Mouse (Mus musculus) embryonic facial prominence, embryonic 15.5 days (tissue): ENCODE results near the gene Cyp2f2. TPM values are rescaled to one million over a fixed set of nuclear protein-coding genes. Genes with fewer than 3 reads are reported as not detected.

Source experiments
- ATAC-seq: fragments of 200-750 bp; cut with Nextera tagmentation; 2 replicates; pipeline ENCODE4 v1.8.0; 2017; ENCODE audit warnings: low read depth, moderate TSS enrichment; ENCODE audit not compliant: insufficient number of reproducible peaks, low FRiP score, low TSS enrichment
- H3K27ac ChIP-seq: fragments of 300-500 bp; sonication (generic); replicated peaks from 2 replicates; pipeline ENCODE4 v1.5.1; 2015; ENCODE audit warnings: mild to moderate bottlenecking, inconsistent platforms
- H3K27me3 ChIP-seq: fragments of 300-500 bp; sonication (generic); 2 replicates; pipeline ENCODE4 v1.6.1; 2015; ENCODE audit warnings: inconsistent platforms
- H3K36me3 ChIP-seq: fragments of 300-500 bp; sonication (generic); 2 replicates; pipeline ENCODE4 v1.6.1; 2015; ENCODE audit warnings: mild to moderate bottlenecking, inconsistent platforms
- H3K4me1 ChIP-seq: fragments of 300-500 bp; sonication (generic); 2 replicates; pipeline ENCODE4 v1.6.1; 2015; ENCODE audit warnings: inconsistent platforms
- H3K4me2 ChIP-seq: fragments of 300-500 bp; sonication (generic); replicated peaks from 2 replicates; pipeline ENCODE4 v1.6.1; 2015; ENCODE audit warnings: mild to moderate bottlenecking, inconsistent platforms
- H3K4me3 ChIP-seq: fragments of 300-500 bp; sonication (generic); replicated peaks from 2 replicates; pipeline ENCODE4 v1.5.1; 2015; ENCODE audit warnings: mild to moderate bottlenecking, inconsistent platforms
- H3K9ac ChIP-seq: fragments of 300-500 bp; sonication (generic); 2 replicates; pipeline ENCODE4 v1.6.1; 2015; ENCODE audit warnings: inconsistent platforms
- H3K9me3 ChIP-seq: fragments of 300-500 bp; sonication (generic); replicated peaks from 2 replicates; pipeline ENCODE4 v1.6.1; 2016; ENCODE audit warnings: inconsistent platforms
- WGBS: fragments of 180-500 bp; shearing (Covaris S2); methylation state at CpG from one replicate; pipeline ENCODE4 v1.1.7; 2015; 5-methylcytosine and 5-hydroxymethylcytosine counted together
- polyA plus RNA-seq: library from polyadenylated mRNA; unstranded; fragments of >200 nt; fragmentation: Nextera tagmentation; extraction: Ambion mirVana; gene quantifications from 2 replicates; pipeline ENCODE4 v1.2.1, GENCODE M21; 2015

Gene Cyp2f2
- polyA plus RNA-seq, 1 experiment from 2014 or later, result 102 TPM

DNA sequence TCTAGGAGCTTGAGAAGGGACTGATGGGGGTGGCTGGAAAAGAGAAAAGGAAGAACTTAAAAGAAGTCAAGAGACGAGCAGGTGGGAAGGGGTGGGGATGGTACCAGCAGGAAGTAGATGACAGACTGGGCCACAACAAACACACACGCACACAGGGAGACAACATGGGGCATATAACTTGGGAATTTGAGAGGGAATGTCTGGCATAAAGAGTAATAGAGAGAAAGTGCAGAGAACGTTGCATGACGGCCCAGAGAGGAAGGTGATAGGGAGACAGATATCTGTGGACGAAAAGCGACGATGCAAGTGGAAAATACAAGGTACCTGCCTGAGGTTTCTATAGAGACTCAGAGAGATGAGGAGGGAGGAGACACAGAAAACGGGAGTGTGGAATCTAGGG is 46.0 kb downstream of the Cyp2f2 start:
- no peaks in the 10 kb centered on the region for H3K9me3 ChIP-seq
- no peaks in the 10 kb centered on the region for H3K27me3 ChIP-seq
- peak overlapping the region; percentile 97 for H3K27ac ChIP-seq
- WGBS, result 1% methylated on average over 8 of the region's 8 CpGs
- H3K9ac ChIP-seq, result peak overlapping the region; percentile 43
- peak overlapping the region; percentile 60 for H3K4me3 ChIP-seq
- peak overlapping the region; percentile 70 for H3K4me2 ChIP-seq
- ATAC-seq, result no peak
- H3K36me3 ChIP-seq, result peaks cover 17% of the 10 kb centered on the region
- peaks cover 65% of the 10 kb centered on the region for H3K4me1 ChIP-seq

- Histone ChIP-seq H3K4me2 (peak overlapping the region; percentile 70), H3K9ac (peak overlapping the region; percentile 43), H3K4me1 (peaks cover 59% of the 10 kb centered on the region), H3K4me3 (peak overlapping the region; percentile 60), H3K9me3 (no peaks in the 10 kb centered on the region), H3K36me3 (peaks cover 17% of the 10 kb centered on the region), H3K27ac (peak overlapping the region; percentile 97), H3K27me3 (no peaks in the 10 kb centered on the region)
- WGBS, result under 1% methylated on average over 38 of the region's 43 CpGs
- ATAC-seq, result peak; percentile 77
These were observed 46.5 kb downstream of the Cyp2f2 start for GRCm38 (mm10) chr7:27166229-27166613.

- H3K27me3 ChIP-seq, result no peaks in the 10 kb centered on the region
- H3K27ac ChIP-seq, result peak within 1 kb of the TSS; percentile 97
- peaks cover 19% of the 10 kb centered on the region for H3K36me3 ChIP-seq
- no peaks in the 10 kb centered on the region for H3K9me3 ChIP-seq
- peak; percentile 87 for ATAC-seq
- peak within 1 kb of the TSS; percentile 70 for H3K4me2 ChIP-seq
- H3K4me1 ChIP-seq, result peaks cover 53% of the 10 kb centered on the region
- under 1% methylated on average over 61 of the region's 61 CpGs for WGBS
- H3K9ac ChIP-seq, result peak within 1 kb of the TSS; percentile 43
- H3K4me3 ChIP-seq, result peak within 1 kb of the TSS; percentile 60
These were observed 47.1 kb downstream of the Cyp2f2 start, which contains the start of gene Egln2 for GRCm38 (mm10) chr7:27166614-27167474. Gene Egln2 (minus strand): TSS chr7:27166802.

DNA sequence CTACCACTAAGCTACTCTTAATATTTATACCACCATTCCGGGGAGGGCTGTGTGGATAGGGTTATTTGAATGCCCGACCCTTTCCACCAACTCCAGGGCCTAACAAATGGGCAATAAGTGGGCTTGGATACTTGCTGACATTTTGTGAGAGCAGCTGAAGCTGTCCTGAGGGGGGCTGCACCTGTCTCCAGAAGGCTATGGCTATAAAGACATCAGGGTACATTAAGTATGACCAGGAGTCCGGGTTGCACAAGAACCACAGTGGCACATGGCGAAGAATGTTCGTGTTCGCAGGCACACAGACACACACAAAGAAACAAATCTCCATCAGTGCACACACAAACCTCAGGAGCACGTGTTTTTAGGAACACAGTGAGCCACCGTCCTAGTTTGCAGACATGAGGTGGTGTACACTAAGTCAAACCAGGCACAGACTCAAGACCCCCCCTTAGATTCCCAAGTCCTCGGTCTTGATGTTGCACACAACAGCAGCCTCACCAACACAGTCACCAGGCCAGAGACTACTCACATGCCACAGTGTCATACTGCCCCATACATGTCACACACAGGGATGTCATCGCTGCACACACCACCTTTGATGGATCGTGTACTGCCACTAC is 47.9 kb downstream of the Cyp2f2 start:
- Histone ChIP-seq H3K4me1 (peaks cover 46% of the 10 kb centered on the region), H3K27ac (peak overlapping the region; percentile 97), H3K9me3 (no peaks in the 10 kb centered on the region), H3K36me3 (peaks cover 26% of the 10 kb centered on the region), H3K4me2 (peak overlapping the region; percentile 70), H3K9ac (peak overlapping the region; percentile 31), H3K4me3 (peak overlapping the region; percentile 60), H3K27me3 (no peaks in the 10 kb centered on the region)
- no peak for ATAC-seq
- 67% methylated on average over 11 of the region's 11 CpGs for WGBS

DNA sequence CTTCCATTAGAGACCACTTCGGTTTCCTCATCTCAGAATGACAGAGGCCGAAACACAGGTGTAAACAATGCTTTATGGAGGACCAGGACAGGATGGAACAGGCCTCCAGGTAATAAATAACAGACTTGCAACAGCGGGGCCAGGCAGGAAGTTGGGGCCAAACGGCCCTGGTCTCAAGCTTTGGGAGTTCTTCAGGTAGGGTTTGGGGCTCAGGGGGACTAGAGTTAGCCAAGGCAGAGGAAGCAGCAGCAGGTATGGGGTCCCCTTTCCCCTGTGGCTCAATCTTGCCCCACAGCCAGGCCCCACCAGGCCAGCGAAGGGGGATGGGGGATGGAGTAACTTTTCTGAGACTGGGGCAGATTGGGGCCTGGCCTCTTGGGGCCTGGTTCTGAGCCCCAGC is 48.7 kb downstream of the Cyp2f2 start:
- no peaks in the 10 kb centered on the region for H3K9me3 ChIP-seq
- H3K27me3 ChIP-seq, result no peaks in the 10 kb centered on the region
- no peak overlapping the region for H3K4me3 ChIP-seq
- 89% methylated on average over 5 of the region's 5 CpGs for WGBS
- H3K4me1 ChIP-seq, result peaks cover 38% of the 10 kb centered on the region
- peaks cover 33% of the 10 kb centered on the region for H3K36me3 ChIP-seq
- no peak overlapping the region for H3K9ac ChIP-seq
- H3K4me2 ChIP-seq, result no peak overlapping the region
- no peak for ATAC-seq
- H3K27ac ChIP-seq, result no peak overlapping the region

- Histone ChIP-seq H3K4me3 (no peak overlapping the region), H3K36me3 (peaks cover 44% of the 10 kb centered on the region)
- 91% methylated on average over 3 of the region's 3 CpGs for WGBS
These were observed 51.3 kb downstream of the Cyp2f2 start for GRCm38 (mm10) chr7:27170981-27171380.

DNA sequence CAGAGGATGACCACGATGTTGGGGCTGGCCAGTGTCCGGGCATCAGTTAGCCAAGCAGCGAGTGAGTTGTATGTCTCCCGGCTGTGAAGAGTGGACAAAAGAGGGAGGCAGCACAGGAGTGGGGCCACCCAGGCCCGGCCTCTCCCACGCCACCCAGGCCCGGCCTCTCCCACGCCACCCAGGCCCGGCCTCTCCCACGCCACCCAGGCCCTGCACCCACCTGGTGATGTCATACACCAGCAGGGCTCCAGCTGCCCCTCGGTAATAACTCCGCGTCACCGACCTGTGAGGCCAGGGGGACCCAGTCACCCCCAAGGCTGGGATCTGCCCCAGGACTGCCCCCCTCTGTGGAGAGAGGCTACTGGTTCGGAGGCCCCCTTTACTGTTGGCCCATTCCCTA is 54.8 kb downstream of the Cyp2f2 start:
- Histone ChIP-seq H3K9ac (no peak overlapping the region), H3K27me3 (no peaks in the 10 kb centered on the region), H3K4me3 (no peak overlapping the region), H3K4me2 (no peak overlapping the region), H3K4me1 (peaks cover 7% of the 10 kb centered on the region), H3K27ac (no peak overlapping the region), H3K9me3 (no peaks in the 10 kb centered on the region), H3K36me3 (peaks cover 44% of the 10 kb centered on the region)
- ATAC-seq, result no peak
- 93% methylated on average over 15 of the region's 15 CpGs for WGBS

More at GRCm38 (mm10) chr7:27170981-27171380, 51.3 kb downstream of the Cyp2f2 start:
- H3K4me2 ChIP-seq, result no peak overlapping the region
- H3K9ac ChIP-seq, result no peak overlapping the region
- no peaks in the 10 kb centered on the region for H3K9me3 ChIP-seq
- no peak overlapping the region for H3K27ac ChIP-seq
- ATAC-seq, result no peak
- H3K4me1 ChIP-seq, result peaks cover 13% of the 10 kb centered on the region
- H3K27me3 ChIP-seq, result no peaks in the 10 kb centered on the region

DNA sequence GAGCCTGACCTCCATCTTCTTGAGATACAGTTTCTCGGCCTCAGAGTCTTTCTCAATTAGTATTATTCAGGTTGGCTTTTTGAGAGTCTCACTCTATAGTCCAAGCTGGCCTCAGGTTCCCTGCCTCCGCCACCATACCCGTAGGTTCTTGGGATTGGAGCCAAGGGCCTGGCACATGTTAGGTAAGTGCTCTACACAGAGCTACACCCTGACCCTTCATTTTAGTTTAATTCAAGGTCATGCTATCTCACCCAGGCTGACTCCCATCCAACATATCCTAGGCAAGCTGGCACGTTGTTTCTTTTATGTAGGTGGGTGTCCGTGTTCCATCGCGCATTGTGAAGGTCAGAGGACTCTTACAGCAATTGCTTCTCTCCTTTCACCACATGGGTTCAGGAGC is 55.2 kb downstream of the Cyp2f2 start:
- no peak for ATAC-seq
- H3K4me3 ChIP-seq, result no peak overlapping the region
- no peak overlapping the region for H3K27ac ChIP-seq
- 95% methylated on average over 7 of the region's 7 CpGs for WGBS
- no peaks in the 10 kb centered on the region for H3K9me3 ChIP-seq
- no peak overlapping the region for H3K9ac ChIP-seq
- peaks cover 7% of the 10 kb centered on the region for H3K4me1 ChIP-seq
- no peak overlapping the region for H3K4me2 ChIP-seq
- H3K36me3 ChIP-seq, result peaks cover 44% of the 10 kb centered on the region
- no peaks in the 10 kb centered on the region for H3K27me3 ChIP-seq

DNA sequence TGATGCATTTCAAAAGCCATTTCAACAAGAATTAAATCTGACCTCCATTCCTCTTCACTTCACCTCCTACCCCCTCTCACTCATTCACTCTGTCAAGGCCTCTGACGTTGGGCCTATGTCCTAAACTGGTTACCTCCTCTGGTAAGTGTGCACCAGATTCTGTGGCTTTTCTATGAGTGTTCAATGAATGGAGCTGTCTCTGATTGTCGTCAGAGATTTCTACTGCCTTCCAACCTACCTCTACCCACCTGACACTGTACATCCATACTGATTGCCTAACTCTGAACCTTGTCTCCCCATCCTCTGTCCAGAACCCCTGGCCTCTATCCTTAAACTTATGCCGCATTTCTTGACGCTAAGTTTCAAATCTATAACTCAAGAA is 58.2 kb downstream of the Cyp2f2 start:
- peak overlapping the region; percentile 74 for H3K4me3 ChIP-seq
- H3K36me3 ChIP-seq, result peaks cover 24% of the 10 kb centered on the region
- WGBS, result 18% methylated on average over 4 of the region's 4 CpGs
- H3K9ac ChIP-seq, result 0 out of 2 replicates have a peak overlapping the region, but pooled peaks have one; percentile 47
- H3K4me2 ChIP-seq, result peak overlapping the region; percentile 57
- H3K9me3 ChIP-seq, result no peaks in the 10 kb centered on the region
- peak overlapping the region; percentile 98 for H3K27ac ChIP-seq
- no peaks in the 10 kb centered on the region for H3K27me3 ChIP-seq
- peaks cover 7% of the 10 kb centered on the region for H3K4me1 ChIP-seq
- ATAC-seq, result no peak

DNA sequence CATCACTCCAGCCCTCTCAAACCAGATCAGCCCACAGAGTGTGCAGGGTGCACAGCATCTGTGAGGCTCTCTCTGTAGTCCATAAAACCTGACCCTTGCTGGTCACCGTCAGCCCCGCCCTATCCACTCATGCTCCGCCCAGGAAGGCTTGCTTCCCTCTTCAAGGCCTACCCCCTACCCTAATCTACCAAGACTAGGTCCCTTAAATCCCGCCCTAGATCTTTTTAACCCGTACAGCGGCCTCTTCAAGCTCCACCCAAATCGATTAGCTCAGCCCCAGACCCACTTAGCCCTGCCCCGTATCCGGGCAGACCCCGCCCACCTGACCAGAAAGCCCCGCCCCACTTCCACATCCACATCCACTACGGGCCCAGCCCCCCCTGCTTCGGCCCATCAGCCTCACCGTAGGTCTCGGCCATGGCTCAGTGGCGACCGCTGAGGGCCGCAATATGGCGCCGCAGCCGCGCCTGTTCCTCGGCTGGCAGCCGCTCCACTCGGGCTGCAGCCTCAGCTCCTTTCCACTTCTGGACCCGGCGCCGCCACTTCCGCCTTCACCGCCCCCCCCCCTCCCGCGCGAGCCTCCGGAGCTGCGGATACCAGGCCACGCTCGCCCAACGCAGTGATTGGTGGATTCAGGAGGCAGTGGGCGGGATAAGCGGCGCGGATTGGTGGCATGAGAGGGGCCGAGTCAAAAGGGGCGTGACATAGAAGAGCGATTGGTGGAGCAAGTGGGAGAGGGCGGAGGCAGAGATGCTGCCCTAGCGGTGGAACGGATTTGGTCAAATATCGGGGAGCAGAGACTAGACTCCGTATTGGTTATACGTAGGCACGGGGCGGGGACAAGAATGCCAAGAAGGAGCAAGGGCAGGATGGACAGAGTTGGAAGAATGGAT is 58.9 kb downstream of the Cyp2f2 start, which contains the start of gene Rab4b:
Gene Rab4b, minus strand, starts transcription at position 573 of the 893 bp plus-strand sequence.
- peak within 1 kb of the TSS; percentile 98 for H3K27ac ChIP-seq
- H3K9me3 ChIP-seq, result no peaks in the 10 kb centered on the region
- peak within 1 kb of the TSS; percentile 74 for H3K4me3 ChIP-seq
- no peaks in the 10 kb centered on the region for H3K27me3 ChIP-seq
- WGBS, result under 1% methylated on average over 53 of the region's 53 CpGs
- peak within 1 kb of the TSS; percentile 57 for H3K4me2 ChIP-seq
- peaks cover 7% of the 10 kb centered on the region for H3K4me1 ChIP-seq
- H3K36me3 ChIP-seq, result peaks cover 24% of the 10 kb centered on the region
- peak within 1 kb of the TSS; percentile 47 for H3K9ac ChIP-seq
- ATAC-seq, result peak; percentile 98
